Mouse (Mus musculus) megakaryocyte-erythroid progenitor cell, adult 5 weeks (primary cell): ENCODE measurements around the gene Irx2. TPM values are rescaled to one million over a fixed set of nuclear protein-coding genes. Genes with fewer than 3 reads are reported as not detected.

Experiments used
- polyA plus RNA-seq: library from polyadenylated mRNA; stranded (reverse); fragments of >175 nt; gene quantifications from 2 replicates; pipeline ENCODE4 v1.2.3, GENCODE M21; 2012

Irx2 gene
- 0.02 TPM in 1 of 2 replicates, not detected in the other for polyA plus RNA-seq

DNA sequence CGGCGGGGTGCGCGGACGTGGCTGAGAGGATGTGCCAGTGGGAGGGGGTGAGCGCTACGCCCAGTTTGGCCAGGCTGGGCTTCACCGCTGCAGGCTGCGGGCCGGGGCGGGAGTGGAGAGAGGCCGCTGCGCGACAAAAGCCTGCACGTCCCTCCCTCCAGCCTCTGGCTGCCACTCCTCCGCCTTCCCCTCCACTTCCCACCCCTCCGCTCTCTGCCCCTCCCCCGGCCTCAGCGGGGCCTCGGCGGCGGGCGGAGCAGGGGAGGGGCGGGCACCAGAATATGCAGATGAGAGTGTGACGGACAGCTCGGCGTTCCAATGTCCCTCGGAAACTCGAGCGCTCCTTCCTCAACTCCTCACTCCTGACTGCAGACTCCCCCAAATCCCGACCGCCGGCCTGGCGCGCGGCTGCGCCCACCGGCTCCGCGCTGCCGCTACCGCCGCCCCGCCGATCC lies at the start of gene Irx2:
Gene Irx2, plus strand, starts transcription at position 359 of the 455 bp plus-strand sequence.

